Mouse (Mus musculus) embryonic facial prominence, embryonic 14.5 days (tissue): Measurements from ENCODE around the gene Abhd5. TPM values are rescaled to one million over a fixed set of nuclear protein-coding genes. Genes with fewer than 3 reads are reported as not detected.

Experiments
- ATAC-seq: fragments of 200-750 bp; cut with Nextera tagmentation; 2 replicates; pipeline ENCODE4 v1.8.0; 2017; ENCODE audit warnings: low read depth, moderate number of reproducible peaks, moderate TSS enrichment
- DNase-seq: peaks from one replicate; pipeline ENCODE4 v3.0.0-alpha.2; 2015; ENCODE audit warnings: low spot score
- H3K27ac ChIP-seq: fragments of 300-500 bp; sonication (generic); replicated peaks from 2 replicates; pipeline ENCODE4 v1.5.1; 2014; ENCODE audit warnings: low read depth, mild to moderate bottlenecking, low read length, moderate library complexity
- H3K27me3 ChIP-seq: fragments of 300-500 bp; sonication (generic); replicated peaks from 2 replicates; pipeline ENCODE4 v1.6.1; 2014; ENCODE audit warnings: low read length; ENCODE audit not compliant: control insufficient read depth, insufficient read depth
- H3K36me3 ChIP-seq: fragments of 300-500 bp; sonication (generic); 2 replicates; pipeline ENCODE4 v1.6.1; 2014; ENCODE audit warnings: low read length, mixed read lengths; ENCODE audit not compliant: control insufficient read depth, insufficient read depth
- H3K4me1 ChIP-seq: fragments of 300-500 bp; sonication (generic); 2 replicates; pipeline ENCODE4 v1.6.1; 2014; ENCODE audit warnings: antibody characterized with exemption, low read length; ENCODE audit not compliant: control insufficient read depth, insufficient read depth
- H3K4me2 ChIP-seq: fragments of 300-500 bp; sonication (generic); 2 replicates; pipeline ENCODE4 v1.6.1; 2014; ENCODE audit warnings: low read depth, mild to moderate bottlenecking, low read length, moderate library complexity, mixed read lengths
- H3K4me3 ChIP-seq: fragments of 300-500 bp; sonication (generic); 2 replicates; pipeline ENCODE4 v1.5.1; 2014; ENCODE audit warnings: low read depth, mild to moderate bottlenecking, low read length
- H3K9ac ChIP-seq: fragments of 300-500 bp; sonication (generic); 2 replicates; pipeline ENCODE4 v1.6.1; 2014; ENCODE audit warnings: low read depth, mild to moderate bottlenecking, low read length, moderate library complexity, mixed read lengths
- H3K9me3 ChIP-seq: fragments of 300-500 bp; sonication (generic); 2 replicates; pipeline ENCODE4 v1.6.1; 2016; ENCODE audit warnings: low read length; ENCODE audit not compliant: control insufficient read depth
- WGBS: fragments of 180-500 bp; shearing (Covaris S2); extraction: QIAGEN DNeasy Blood & Tissue Kit; methylation state at CpG from one replicate; pipeline ENCODE4 v1.1.7; 2014; 5-methylcytosine and 5-hydroxymethylcytosine counted together
- polyA plus RNA-seq: library from polyadenylated mRNA; unstranded; fragments of >200 nt; fragmentation: Nextera tagmentation; extraction: Ambion mirVana; gene quantifications from 2 replicates; pipeline ENCODE4 v1.2.1, GENCODE M21; 2014

Gene Abhd5
- polyA plus RNA-seq, 1 experiment from 2014 or later: 37.4 TPM

GRCm38 (mm10) chr9:122410437-122411175, 59.2 kb downstream of the Abhd5 start:
- Histone ChIP-seq H3K36me3 (no peaks in the 10 kb centered on the region), H3K27ac (no peak overlapping the region), H3K4me3 (no peak overlapping the region), H3K27me3 (no peaks in the 10 kb centered on the region), H3K9me3 (no peaks in the 10 kb centered on the region), H3K4me2 (no peak overlapping the region), H3K9ac (no peak overlapping the region), H3K4me1 (no peaks in the 10 kb centered on the region)
- ATAC-seq (no peak), DNase-seq (no peak)
- WGBS: 83% methylated on average over 16 of the region's 16 CpGs

DNA sequence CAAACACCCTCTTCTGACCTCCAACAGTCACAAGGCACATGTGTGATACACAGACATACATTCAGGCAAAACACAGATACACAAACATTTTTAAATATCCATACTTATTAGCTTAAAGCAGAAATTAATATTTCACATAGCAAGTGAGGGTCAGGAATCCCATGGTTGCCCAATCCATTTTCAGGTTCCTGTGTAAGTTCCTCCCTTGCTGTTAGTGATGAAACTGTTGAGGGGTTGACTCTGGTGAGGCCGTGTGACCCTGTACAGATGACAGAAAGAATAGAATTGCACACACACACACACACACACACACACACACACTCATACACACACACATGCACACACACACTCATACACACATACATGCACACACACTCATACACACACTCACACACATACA, 63.2 kb downstream of the Abhd5 start:
- no peak for ATAC-seq
- Histone ChIP-seq H3K4me1 (no peaks in the 10 kb centered on the region), H3K27ac (no peak overlapping the region), H3K4me2 (no peak overlapping the region), H3K9me3 (no peaks in the 10 kb centered on the region), H3K4me3 (no peak overlapping the region), H3K27me3 (no peaks in the 10 kb centered on the region), H3K9ac (no peak overlapping the region), H3K36me3 (no peaks in the 10 kb centered on the region)
- 74% methylated on average over 1 of the region's 1 CpGs for WGBS
- DNase-seq: no peak

DNA sequence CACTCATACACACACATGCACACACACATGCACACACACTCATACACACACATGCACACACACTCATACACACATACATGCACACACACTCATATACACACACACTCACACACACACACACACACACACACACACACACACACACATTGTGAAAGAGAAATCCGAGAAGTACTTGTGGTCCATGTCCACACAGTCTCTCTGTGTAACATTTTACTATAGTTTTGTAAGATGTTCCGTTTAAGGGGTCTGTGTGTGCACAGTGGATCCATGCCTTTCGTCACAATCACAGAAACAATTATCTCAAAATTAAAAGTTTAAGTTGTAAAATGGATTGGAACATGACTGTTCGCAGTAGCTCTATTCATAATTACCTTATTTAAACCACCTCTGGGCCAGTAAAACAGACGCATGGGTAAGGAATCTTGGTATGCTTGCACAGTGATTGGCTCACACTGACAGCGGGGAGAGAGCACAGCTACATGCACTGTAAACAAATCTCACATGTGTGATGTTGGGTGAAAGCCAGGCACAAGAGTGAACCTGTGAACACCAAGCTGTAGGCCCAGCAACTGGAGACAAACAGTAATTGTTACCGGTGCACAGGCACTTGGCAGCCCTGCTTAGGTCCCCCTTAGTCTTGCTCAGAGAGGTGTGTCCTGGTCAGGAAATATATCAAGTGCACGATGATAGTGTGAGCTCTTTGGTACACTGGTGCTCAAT, 63.8 kb downstream of the Abhd5 start:
- Histone ChIP-seq H3K27ac (no peak overlapping the region), H3K9me3 (no peaks in the 10 kb centered on the region), H3K9ac (no peak overlapping the region), H3K4me3 (no peak overlapping the region), H3K27me3 (no peaks in the 10 kb centered on the region), H3K4me1 (no peaks in the 10 kb centered on the region), H3K36me3 (no peaks in the 10 kb centered on the region), H3K4me2 (no peak overlapping the region)
- ATAC-seq (no peak), DNase-seq (peak; percentile 25)
- WGBS: 77% methylated on average over 8 of the region's 8 CpGs

GRCm38 (mm10) chr9:122416617-122417016, 65.2 kb downstream of the Abhd5 start:
- 53% methylated on average over 2 of the region's 2 CpGs for WGBS
- no peaks in the 10 kb centered on the region for H3K27me3 ChIP-seq

GRCm38 (mm10) chr9:122420195-122420756, 68.9 kb downstream of the Abhd5 start:
- ATAC-seq: no peak
- no peak overlapping the region for H3K27ac ChIP-seq
- no peak overlapping the region for H3K4me3 ChIP-seq
- no peaks in the 10 kb centered on the region for H3K9me3 ChIP-seq
- peaks cover 5% of the 10 kb centered on the region; the same call in 1 of the 2 replicates for H3K4me1 ChIP-seq
- no peak overlapping the region for H3K9ac ChIP-seq
- H3K36me3 ChIP-seq: no peaks in the 10 kb centered on the region
- DNase-seq: no peak
- no peaks in the 10 kb centered on the region for H3K27me3 ChIP-seq
- H3K4me2 ChIP-seq: no peak overlapping the region
- 72% methylated on average over 5 of the region's 5 CpGs for WGBS

More at GRCm38 (mm10) chr9:122416617-122417016, 65.2 kb downstream of the Abhd5 start:
- no peaks in the 10 kb centered on the region for H3K36me3 ChIP-seq
- H3K4me3 ChIP-seq: no peak overlapping the region
- H3K27ac ChIP-seq: no peak overlapping the region
- no peaks in the 10 kb centered on the region for H3K4me1 ChIP-seq
- DNase-seq: no peak
- no peak overlapping the region for H3K9ac ChIP-seq
- no peaks in the 10 kb centered on the region for H3K9me3 ChIP-seq
- no peak for ATAC-seq
- no peak overlapping the region for H3K4me2 ChIP-seq

DNA sequence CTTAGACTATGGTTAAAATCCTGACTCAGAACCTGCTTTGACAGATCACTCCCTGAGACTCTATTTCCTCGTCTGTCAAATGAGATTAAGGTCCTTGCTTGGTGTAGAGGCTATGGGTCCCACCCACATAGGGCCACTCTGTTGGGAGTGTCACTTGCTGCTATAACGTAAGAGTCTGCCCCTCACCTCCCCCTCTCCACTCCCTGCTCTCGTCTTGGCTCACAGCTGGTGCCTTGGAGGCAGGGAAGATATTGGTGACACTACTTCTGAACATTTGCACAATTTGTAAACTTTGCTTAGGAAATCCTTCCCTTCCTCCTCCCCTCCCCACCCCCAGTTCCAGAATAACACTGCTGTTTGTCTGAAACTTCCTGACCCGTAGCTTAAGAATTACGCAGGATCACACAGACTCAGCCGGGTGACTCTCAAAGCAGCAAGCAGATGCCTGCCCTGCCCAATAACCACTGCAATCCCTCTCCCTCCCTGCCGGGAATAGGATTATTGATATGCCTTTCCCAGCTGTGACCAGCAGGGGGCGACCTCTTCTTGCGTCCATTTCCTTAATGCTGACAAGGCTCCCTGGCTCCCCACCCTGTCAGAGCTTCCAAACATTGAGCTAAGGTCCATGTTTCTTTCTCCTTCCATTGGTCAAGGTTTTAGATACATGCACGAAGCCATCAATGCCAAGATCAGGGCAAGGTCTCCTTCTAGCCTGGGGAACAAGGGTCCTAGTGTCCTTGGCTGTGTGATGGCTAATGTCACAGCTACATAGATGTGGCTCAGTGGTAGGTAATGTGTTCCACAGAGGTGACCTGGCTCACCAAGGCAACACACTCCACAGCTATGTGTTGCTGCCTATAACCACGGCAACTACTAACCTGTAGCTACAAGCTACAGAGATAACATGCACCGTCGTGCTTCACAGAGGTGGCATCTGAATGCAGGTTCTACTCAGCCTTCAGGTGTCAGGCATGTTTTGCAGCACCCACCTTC, 69.7 kb downstream of the Abhd5 start:
- Histone ChIP-seq H3K4me3 (no peak overlapping the region), H3K27ac (no peak overlapping the region), H3K36me3 (no peaks in the 10 kb centered on the region), H3K9me3 (no peaks in the 10 kb centered on the region), H3K4me2 (no peak overlapping the region), H3K27me3 (no peaks in the 10 kb centered on the region), H3K9ac (no peak overlapping the region), H3K4me1 (peaks cover 5% of the 10 kb centered on the region; the same call in 1 of the 2 replicates)
- ATAC-seq (peak; percentile 44; the same call in 1 of the 2 replicates), DNase-seq (peak; percentile 80)
- 25% methylated on average over 13 of the region's 13 CpGs for WGBS

- WGBS: 85% methylated on average over 8 of the region's 8 CpGs
Observed at GRCm38 (mm10) chr9:122421911-122422310, 70.5 kb downstream of the Abhd5 start.

DNA sequence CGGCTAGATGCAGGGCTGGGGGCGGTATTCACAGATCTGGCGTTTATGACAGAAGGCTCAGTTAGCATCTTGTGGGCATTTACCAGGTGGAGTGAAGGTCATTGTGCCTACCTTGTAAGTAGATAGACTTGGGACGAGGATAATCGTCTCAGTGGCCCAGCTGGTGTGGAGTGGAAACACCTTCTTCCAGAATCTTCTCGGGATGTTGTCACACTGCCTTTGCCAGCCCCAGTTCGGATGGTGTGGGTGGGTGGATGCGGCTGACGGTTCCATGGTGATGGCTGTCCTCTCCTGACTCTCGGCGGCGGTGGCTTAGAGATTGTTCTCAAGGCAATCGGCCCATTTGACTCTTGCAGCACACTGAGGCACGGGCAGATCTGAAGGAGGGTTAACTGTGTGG, 71.3 kb downstream of the Abhd5 start:
- no peak for ATAC-seq

More at GRCm38 (mm10) chr9:122421911-122422310, 70.5 kb downstream of the Abhd5 start:
- Histone ChIP-seq H3K4me2 (no peak overlapping the region), H3K4me1 (peaks cover 5% of the 10 kb centered on the region; the same call in 1 of the 2 replicates), H3K9me3 (no peaks in the 10 kb centered on the region), H3K27me3 (no peaks in the 10 kb centered on the region), H3K9ac (no peak overlapping the region), H3K36me3 (no peaks in the 10 kb centered on the region), H3K4me3 (no peak overlapping the region), H3K27ac (no peak overlapping the region)
- ATAC-seq (no peak), DNase-seq (no peak)

More for the DNA sequence above, 71.3 kb downstream of the Abhd5 start:
- Histone ChIP-seq H3K27me3 (no peaks in the 10 kb centered on the region), H3K27ac (no peak overlapping the region), H3K9me3 (no peaks in the 10 kb centered on the region), H3K4me2 (no peak overlapping the region), H3K36me3 (no peaks in the 10 kb centered on the region), H3K9ac (no peak overlapping the region), H3K4me3 (no peak overlapping the region), H3K4me1 (peaks cover 5% of the 10 kb centered on the region; the same call in 1 of the 2 replicates)
- no peak for DNase-seq
- 86% methylated on average over 14 of the region's 14 CpGs for WGBS
